Mouse (Mus musculus): Measurements from ENCODE around the gene Dnm1. TPM values are rescaled to one million over a fixed set of nuclear protein-coding genes. Genes with fewer than 3 reads are reported as not detected.

Dnm1 gene
- polyA plus RNA-seq, 1 experiment from 2014 or later: 71.2 TPM

GRCm38 (mm10) chr2:32283986-32284385 is 69.2 kb downstream of the Dnm1 start:
- 84% methylated on average over 3 of the region's 3 CpGs for WGBS
- H3K27ac ChIP-seq (ENCODE audit: low read depth, low read length): no peak overlapping the region
- H3K36me3 ChIP-seq (ENCODE audit: control insufficient read depth, insufficient read depth, low read length): peaks cover 23% of the 10 kb centered on the region

DNA sequence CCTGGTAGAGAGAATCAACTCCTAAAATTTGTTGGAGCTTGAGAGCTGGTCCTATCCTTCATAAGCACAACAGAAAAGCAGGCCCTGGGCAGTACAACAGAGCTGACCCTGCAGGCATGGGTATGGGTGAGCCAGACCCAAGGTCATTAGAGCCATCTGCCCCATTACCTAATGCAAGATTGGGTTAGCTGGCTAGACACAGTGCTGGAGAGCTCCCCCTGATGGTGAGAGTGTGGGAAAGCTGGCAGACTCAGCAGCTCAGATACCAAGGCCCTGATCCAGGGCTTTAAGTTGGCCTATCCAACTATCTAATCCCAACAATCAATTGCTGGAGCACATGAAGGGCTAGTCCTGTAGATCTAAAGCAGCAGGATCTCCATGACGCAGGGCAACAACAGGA is 70.4 kb downstream of the Dnm1 start:
- Histone ChIP-seq H3K4me3 (ENCODE audit: low read length) (no peak overlapping the region), H3K36me3 (ENCODE audit: control insufficient read depth, insufficient read depth, low read length) (peaks cover 31% of the 10 kb centered on the region), H3K27me3 (replicated peaks; ENCODE audit: control insufficient read depth, insufficient read depth, low read length) (no peaks in the 10 kb centered on the region), H3K4me1 (ENCODE audit: control insufficient read depth, insufficient read depth, low read depth, low read length) (peaks cover 8% of the 10 kb centered on the region), H3K4me2 (ENCODE audit: low read length) (no peak overlapping the region), H3K9me3 (ENCODE audit: control insufficient read depth, low read length) (no peaks in the 10 kb centered on the region), H3K27ac (ENCODE audit: low read depth, low read length) (no peak overlapping the region), H3K9ac (ENCODE audit: low read depth, low read length) (no peak overlapping the region)
- 85% methylated on average over 1 of the region's 1 CpGs for WGBS
- no peak for ATAC-seq

More at GRCm38 (mm10) chr2:32283986-32284385, 69.2 kb downstream of the Dnm1 start:
- Histone ChIP-seq H3K27me3 (replicated peaks; ENCODE audit: control insufficient read depth, insufficient read depth, low read length) (no peaks in the 10 kb centered on the region), H3K4me1 (ENCODE audit: control insufficient read depth, insufficient read depth, low read depth, low read length) (peaks cover 11% of the 10 kb centered on the region), H3K4me3 (ENCODE audit: low read length) (no peak overlapping the region), H3K9ac (ENCODE audit: low read depth, low read length) (no peak overlapping the region), H3K4me2 (ENCODE audit: low read length) (no peak overlapping the region), H3K9me3 (ENCODE audit: control insufficient read depth, low read length) (no peaks in the 10 kb centered on the region)
- no peak for ATAC-seq

DNA sequence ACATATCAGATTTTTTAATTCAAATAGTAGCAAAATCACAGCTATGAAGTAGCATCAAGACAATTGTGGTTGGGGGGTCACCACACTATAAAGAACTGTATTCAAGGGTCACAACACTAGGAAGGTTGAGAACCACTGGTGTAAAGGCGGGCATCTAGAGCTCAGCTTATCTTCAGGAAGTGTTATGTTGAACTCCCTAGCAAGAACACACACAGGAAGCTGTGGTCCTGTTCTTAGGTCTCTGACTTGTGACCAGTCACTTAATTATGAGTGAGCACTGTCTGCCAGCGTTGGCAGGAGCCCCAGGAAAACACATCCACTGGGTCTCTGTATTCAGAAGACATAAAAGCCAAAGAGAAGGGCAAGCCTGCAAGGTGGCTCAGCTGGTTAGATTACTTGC is 70.8 kb downstream of the Dnm1 start:
- no peak overlapping the region for H3K4me2 ChIP-seq (ENCODE audit: low read length)
- H3K9ac ChIP-seq (ENCODE audit: low read depth, low read length): no peak overlapping the region
- H3K9me3 ChIP-seq (ENCODE audit: control insufficient read depth, low read length): no peaks in the 10 kb centered on the region
- peaks cover 8% of the 10 kb centered on the region for H3K4me1 ChIP-seq (ENCODE audit: control insufficient read depth, insufficient read depth, low read depth, low read length)
- no peak overlapping the region for H3K4me3 ChIP-seq (ENCODE audit: low read length)
- no peak for ATAC-seq
- peaks cover 34% of the 10 kb centered on the region for H3K36me3 ChIP-seq (ENCODE audit: control insufficient read depth, insufficient read depth, low read length)
- no peaks in the 10 kb centered on the region for H3K27me3 ChIP-seq (replicated peaks; ENCODE audit: control insufficient read depth, insufficient read depth, low read length)
- H3K27ac ChIP-seq (ENCODE audit: low read depth, low read length): no peak overlapping the region
- WGBS: 100% methylated on average over 2 of the region's 2 CpGs

DNA sequence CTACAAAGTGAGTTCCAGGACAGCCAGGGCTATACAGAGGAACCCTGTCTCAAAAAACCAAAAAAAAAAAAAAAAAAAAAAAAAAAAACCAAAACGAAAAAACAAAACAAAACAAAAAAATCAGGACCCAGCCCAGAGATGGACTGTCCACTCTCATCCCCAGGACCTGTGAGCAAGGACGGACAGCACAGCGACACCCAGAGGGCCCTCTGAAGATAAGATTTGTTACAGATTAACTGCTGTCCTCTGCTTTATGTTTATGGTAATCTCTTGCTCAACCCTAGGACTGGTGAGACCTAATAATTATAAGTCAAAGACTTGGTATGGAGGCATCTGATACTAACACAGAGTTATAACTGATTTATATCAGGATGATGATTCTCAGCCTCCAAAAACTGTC is 77.3 kb downstream of the Dnm1 start:
- Histone ChIP-seq H3K36me3 (ENCODE audit: control insufficient read depth, insufficient read depth, low read length) (peaks cover 24% of the 10 kb centered on the region), H3K4me1 (ENCODE audit: control insufficient read depth, insufficient read depth, low read depth, low read length) (no peaks in the 10 kb centered on the region), H3K27ac (ENCODE audit: low read depth, low read length) (no peak overlapping the region), H3K9ac (ENCODE audit: low read depth, low read length) (no peak overlapping the region), H3K4me2 (ENCODE audit: low read length) (no peak overlapping the region), H3K27me3 (replicated peaks; ENCODE audit: control insufficient read depth, insufficient read depth, low read length) (no peaks in the 10 kb centered on the region), H3K4me3 (ENCODE audit: low read length) (no peak overlapping the region), H3K9me3 (ENCODE audit: control insufficient read depth, low read length) (no peaks in the 10 kb centered on the region)
- no peak for ATAC-seq
- 77% methylated on average over 3 of the region's 3 CpGs for WGBS

GRCm38 (mm10) chr2:32260635-32261034 is 92.5 kb downstream of the Dnm1 start:
- Histone ChIP-seq H3K9me3 (ENCODE audit: control insufficient read depth, low read length) (no peaks in the 10 kb centered on the region), H3K9ac (ENCODE audit: low read depth, low read length) (no peak overlapping the region), H3K36me3 (ENCODE audit: control insufficient read depth, insufficient read depth, low read length) (peaks cover 16% of the 10 kb centered on the region), H3K4me3 (ENCODE audit: low read length) (no peak overlapping the region; the same call in 1 of the 2 replicates), H3K27ac (ENCODE audit: low read depth, low read length) (no peak overlapping the region), H3K27me3 (replicated peaks; ENCODE audit: control insufficient read depth, insufficient read depth, low read length) (no peaks in the 10 kb centered on the region), H3K4me2 (ENCODE audit: low read length) (peak overlapping the region; percentile 79; the same call in 1 of the 2 replicates), H3K4me1 (ENCODE audit: control insufficient read depth, insufficient read depth, low read depth, low read length) (peaks cover 12% of the 10 kb centered on the region)
- no peak for ATAC-seq
- 29% methylated on average over 4 of the region's 4 CpGs for WGBS

- ATAC-seq: peak; percentile 95
- Histone ChIP-seq H3K4me3 (ENCODE audit: low read length) (peak within 1 kb of the TSS; percentile 95), H3K4me2 (ENCODE audit: low read length) (peak within 1 kb of the TSS; percentile 79), H3K4me1 (ENCODE audit: control insufficient read depth, insufficient read depth, low read depth, low read length) (peaks cover 12% of the 10 kb centered on the region), H3K27me3 (replicated peaks; ENCODE audit: control insufficient read depth, insufficient read depth, low read length) (no peaks in the 10 kb centered on the region), H3K9ac (ENCODE audit: low read depth, low read length) (peak within 1 kb of the TSS; percentile 89), H3K27ac (ENCODE audit: low read depth, low read length) (peak within 1 kb of the TSS; percentile 72), H3K9me3 (ENCODE audit: control insufficient read depth, low read length) (no peaks in the 10 kb centered on the region), H3K36me3 (ENCODE audit: control insufficient read depth, insufficient read depth, low read length) (peaks cover 16% of the 10 kb centered on the region)
- WGBS: 1% methylated on average over 47 of the region's 59 CpGs
Measured at GRCm38 (mm10) chr2:32259657-32260417, 93.3 kb downstream of the Dnm1 start, which contains the start of gene Uck1. TSS of gene Uck1 (minus strand) at chr2:32260159.

- ATAC-seq: no peak
- peaks cover 24% of the 10 kb centered on the region for H3K36me3 ChIP-seq (ENCODE audit: control insufficient read depth, insufficient read depth, low read length)
- no peaks in the 10 kb centered on the region for H3K9me3 ChIP-seq (ENCODE audit: control insufficient read depth, low read length)
- H3K4me2 ChIP-seq (ENCODE audit: low read length): peak overlapping the region; percentile 79
- H3K27ac ChIP-seq (ENCODE audit: low read depth, low read length): no peak overlapping the region
- peak overlapping the region; percentile 95 for H3K4me3 ChIP-seq (ENCODE audit: low read length)
- peak overlapping the region; percentile 89 for H3K9ac ChIP-seq (ENCODE audit: low read depth, low read length)
- H3K27me3 ChIP-seq (replicated peaks; ENCODE audit: control insufficient read depth, insufficient read depth, low read length): no peaks in the 10 kb centered on the region
- 69% methylated on average over 6 of the region's 6 CpGs for WGBS
- peaks cover 12% of the 10 kb centered on the region for H3K4me1 ChIP-seq (ENCODE audit: control insufficient read depth, insufficient read depth, low read depth, low read length)
Measured at GRCm38 (mm10) chr2:32258887-32259533, 94.1 kb downstream of the Dnm1 start.

Small RNAs within 50 kb of the gene (microRNA-seq; reads per million reads assigned to microRNA genes)
- not detected for gene Gm23363
- gene Mir199b: 107 reads per million, percentile 50 among the genes with 10 or more reads in this experiment

Other genes with a start within 250 kb of the Dnm1 start
- gene Prrc2b, start 202.3 kb downstream of the Dnm1 start, polyA plus RNA-seq (2015; fragmentation: Nextera tagmentation; extraction: Ambion mirVana): 49.7 and 66.2 TPM in 2 replicates
- 32.6 and 34.1 TPM in 2 replicates for gene Pomt1, start 116.7 kb downstream of the Dnm1 start, polyA plus RNA-seq (2015; fragmentation: Nextera tagmentation; extraction: Ambion mirVana)
- gene Uck1, start 93.2 kb downstream of the Dnm1 start, polyA plus RNA-seq (2015; fragmentation: Nextera tagmentation; extraction: Ambion mirVana): 99.1 and 101 TPM in 2 replicates
- 25.5 and 30.1 TPM in 2 replicates for gene Golga2, start 66.0 kb downstream of the Dnm1 start, polyA plus RNA-seq (2015; fragmentation: Nextera tagmentation; extraction: Ambion mirVana)
- gene Swi5, start 65.3 kb downstream of the Dnm1 start, polyA plus RNA-seq (2015; fragmentation: Nextera tagmentation; extraction: Ambion mirVana): 378 and 447 TPM in 2 replicates
- gene Ciz1, start 1.0 kb downstream of the Dnm1 start, polyA plus RNA-seq (2015; fragmentation: Nextera tagmentation; extraction: Ambion mirVana): 41.1 and 57.5 TPM in 2 replicates
- gene 1110008P14Rik, start 28.6 kb upstream of the Dnm1 start, polyA plus RNA-seq (2015; fragmentation: Nextera tagmentation; extraction: Ambion mirVana): 161 and 196 TPM in 2 replicates
- gene Lcn2, start 34.9 kb upstream of the Dnm1 start, polyA plus RNA-seq (2015; fragmentation: Nextera tagmentation; extraction: Ambion mirVana): 0.76 and 0.93 TPM in 2 replicates
- 56.4 and 59.8 TPM in 2 replicates for gene Ptges2, start 42.6 kb upstream of the Dnm1 start, polyA plus RNA-seq (2015; fragmentation: Nextera tagmentation; extraction: Ambion mirVana)
- 5.1 and 5.2 TPM in 2 replicates for gene Naif1, start 97.1 kb upstream of the Dnm1 start, polyA plus RNA-seq (2015; fragmentation: Nextera tagmentation; extraction: Ambion mirVana)
- gene Slc25a25, start 98.1 kb upstream of the Dnm1 start, polyA plus RNA-seq (2015; fragmentation: Nextera tagmentation; extraction: Ambion mirVana): 55.0 and 60.6 TPM in 2 replicates
- 7.3 and 7.9 TPM in 2 replicates for gene Fam102a, start 182.0 kb upstream of the Dnm1 start, polyA plus RNA-seq (2015; fragmentation: Nextera tagmentation; extraction: Ambion mirVana)
- gene Dpm2, start 217.5 kb upstream of the Dnm1 start, polyA plus RNA-seq (2015; fragmentation: Nextera tagmentation; extraction: Ambion mirVana): 142 and 150 TPM in 2 replicates
- 16.9 and 20.4 TPM in 2 replicates for gene Pip5kl1, start 221.5 kb upstream of the Dnm1 start, polyA plus RNA-seq (2015; fragmentation: Nextera tagmentation; extraction: Ambion mirVana)
- gene 9430097D07Rik, start 222.3 kb upstream of the Dnm1 start, polyA plus RNA-seq (2015; fragmentation: Nextera tagmentation; extraction: Ambion mirVana): 0.72 and 1.6 TPM in 2 replicates
- 49.6 and 54.3 TPM in 2 replicates for gene St6galnac4, start 233.8 kb upstream of the Dnm1 start, polyA plus RNA-seq (2015; fragmentation: Nextera tagmentation; extraction: Ambion mirVana)
- 29.5 and 35.4 TPM in 2 replicates for gene St6galnac6, start 246.4 kb upstream of the Dnm1 start, polyA plus RNA-seq (2015; fragmentation: Nextera tagmentation; extraction: Ambion mirVana)